Mouse (Mus musculus): ENCODE results near the gene Gmfg. TPM values are rescaled to one million over a fixed set of nuclear protein-coding genes. Genes with fewer than 3 reads are reported as not detected.

The Gmfg gene
- 2.5 and 2.8 TPM in 2 replicates for polyA plus RNA-seq (2015; fragmentation: Nextera tagmentation; extraction: Ambion mirVana)

DNA sequence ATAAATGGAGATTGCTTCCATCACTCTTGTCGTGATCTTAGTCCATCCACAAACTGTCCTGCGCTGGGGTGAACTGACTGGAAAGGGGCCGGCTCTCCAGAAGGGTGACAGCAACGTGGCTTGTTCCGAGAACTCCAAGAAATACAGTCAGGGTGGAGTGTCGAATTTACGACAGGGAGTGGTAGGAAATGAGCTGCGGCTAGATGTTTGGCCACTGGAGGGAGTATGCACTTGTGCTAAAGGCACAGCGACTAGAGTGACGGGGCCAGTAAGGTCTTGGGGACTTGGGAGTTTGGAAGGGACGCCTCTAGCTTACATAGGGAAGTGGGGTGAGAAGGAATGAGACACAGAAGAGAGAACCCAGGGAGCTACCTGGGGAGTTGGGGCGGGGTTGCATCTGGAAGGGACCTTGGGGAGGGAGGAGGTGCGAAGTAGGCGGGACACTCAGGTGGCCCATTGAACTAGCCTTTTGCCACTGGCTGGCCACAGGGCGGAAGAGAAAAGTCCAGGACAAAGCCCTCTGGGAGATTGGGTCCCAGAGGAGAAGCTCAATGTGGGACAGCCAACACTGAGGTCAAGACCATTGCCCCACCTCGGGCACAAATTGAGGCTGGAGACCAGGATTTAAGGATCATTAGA lies at the start of gene Gmfg:
TSS of gene Gmfg (plus strand) at position 516 of the 639 bp plus-strand sequence.
- no peak for ATAC-seq
- no peaks in the 10 kb centered on the region; the same call in 1 of the 2 replicates for H3K36me3 ChIP-seq (ENCODE audit: poor library complexity, severe bottlenecking)
- peak within 1 kb of the TSS; percentile 65 for H3K9ac ChIP-seq
- H3K4me2 ChIP-seq = peak within 1 kb of the TSS; percentile 67
- no peaks in the 10 kb centered on the region for H3K27me3 ChIP-seq
- no peaks in the 10 kb centered on the region for H3K9me3 ChIP-seq (replicated peaks)
- peak within 1 kb of the TSS; percentile 95 for H3K4me3 ChIP-seq
- WGBS = 2% methylated on average over 16 of the region's 16 CpGs
- H3K27ac ChIP-seq = peak within 1 kb of the TSS; percentile 37; the same call in 1 of the 2 replicates
- H3K4me1 ChIP-seq = peaks cover 35% of the 10 kb centered on the region

- no peak overlapping the region for H3K27ac ChIP-seq
- H3K27me3 ChIP-seq = no peaks in the 10 kb centered on the region
- peaks cover 59% of the 10 kb centered on the region for H3K36me3 ChIP-seq (ENCODE audit: poor library complexity, severe bottlenecking)
- H3K9ac ChIP-seq = no peak overlapping the region
- peaks cover 22% of the 10 kb centered on the region for H3K4me1 ChIP-seq
- H3K4me2 ChIP-seq = no peak overlapping the region
- no peak overlapping the region for H3K4me3 ChIP-seq
- H3K9me3 ChIP-seq (replicated peaks) = no peaks in the 10 kb centered on the region
- 100% methylated on average over 3 of the region's 3 CpGs for WGBS
- ATAC-seq = no peak
These were observed 46.9 kb upstream of the Gmfg start for GRCm38 (mm10) chr7:28390331-28390730.

- WGBS = under 1% methylated on average over 56 of the region's 58 CpGs
These were observed 44.6 kb upstream of the Gmfg start, which contains the start of the genes Med29 and Paf1 for GRCm38 (mm10) chr7:28392429-28393271. TSS of gene Med29 (minus strand) at chr7:28392708. TSS of gene Paf1 (plus strand) at chr7:28392951.

DNA sequence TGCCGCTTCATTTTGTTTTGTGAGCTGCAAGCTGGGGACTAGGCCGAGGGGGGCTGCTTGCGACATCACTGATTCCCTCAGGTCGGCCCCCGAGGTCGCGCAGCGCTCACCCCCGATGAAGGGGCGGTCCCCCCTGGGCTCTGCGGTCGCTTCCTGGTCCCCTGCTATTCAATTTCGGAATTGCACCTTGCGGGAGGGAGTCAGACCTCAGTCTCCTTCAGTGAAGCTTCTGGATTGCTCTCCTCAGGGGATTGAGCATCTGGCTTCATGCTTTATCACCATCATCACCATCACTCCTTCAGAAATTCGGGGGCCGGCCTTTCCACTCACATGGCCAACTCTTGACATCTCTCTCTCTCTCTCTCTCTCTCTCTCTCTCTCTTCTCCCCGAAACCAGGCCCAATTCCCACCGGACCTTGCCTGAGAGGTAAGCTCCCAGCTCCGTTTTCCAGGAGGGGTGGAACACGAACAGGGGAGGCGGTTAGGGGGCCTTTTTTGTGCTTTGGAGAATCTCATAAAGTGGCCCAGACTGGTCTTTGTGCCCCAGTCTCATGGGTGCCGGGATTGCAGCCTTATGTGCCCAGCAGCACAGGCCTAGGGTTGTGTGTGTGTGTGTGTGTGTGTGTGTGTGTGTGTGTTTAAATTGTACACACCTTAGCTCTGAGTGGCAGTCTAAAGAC lies 43.8 kb upstream of the Gmfg start:
- peak overlapping the region; percentile 92 for H3K4me2 ChIP-seq
- H3K36me3 ChIP-seq (ENCODE audit: poor library complexity, severe bottlenecking) = peaks cover 63% of the 10 kb centered on the region
- no peak for ATAC-seq
- peak overlapping the region; percentile 90 for H3K9ac ChIP-seq
- H3K27ac ChIP-seq = peak overlapping the region; percentile 75
- no peaks in the 10 kb centered on the region for H3K27me3 ChIP-seq
- no peaks in the 10 kb centered on the region for H3K9me3 ChIP-seq (replicated peaks)
- peak overlapping the region; percentile 91 for H3K4me3 ChIP-seq
- H3K4me1 ChIP-seq = peaks cover 22% of the 10 kb centered on the region
- 6% methylated on average over 22 of the region's 22 CpGs for WGBS

More at GRCm38 (mm10) chr7:28392429-28393271, 44.6 kb upstream of the Gmfg start, which contains the start of the genes Med29 and Paf1:
- Histone ChIP-seq H3K27ac (peak within 1 kb of the TSS; percentile 75), H3K36me3 (ENCODE audit: poor library complexity, severe bottlenecking) (peaks cover 63% of the 10 kb centered on the region), H3K9ac (peak within 1 kb of the TSS; percentile 90), H3K9me3 (replicated peaks) (no peaks in the 10 kb centered on the region), H3K27me3 (no peaks in the 10 kb centered on the region), H3K4me2 (peak within 1 kb of the TSS; percentile 92), H3K4me3 (peak within 1 kb of the TSS; percentile 91), H3K4me1 (peaks cover 22% of the 10 kb centered on the region)
- ATAC-seq = peak; percentile 99

- whole genome bisulfite sequencing = 97% methylated on average over 4 of the region's 4 CpGs
- no peak for ATAC-seq
- H3K27me3 ChIP-seq = no peaks in the 10 kb centered on the region
- peaks cover 22% of the 10 kb centered on the region for H3K4me1 ChIP-seq
- peaks cover 63% of the 10 kb centered on the region for H3K36me3 ChIP-seq (ENCODE audit: poor library complexity, severe bottlenecking)
- H3K27ac ChIP-seq = no peak overlapping the region
- H3K9ac ChIP-seq = no peak overlapping the region
- no peaks in the 10 kb centered on the region for H3K9me3 ChIP-seq (replicated peaks)
- H3K4me3 ChIP-seq = no peak overlapping the region
- H3K4me2 ChIP-seq = no peak overlapping the region
These were observed 41.8 kb upstream of the Gmfg start for GRCm38 (mm10) chr7:28395425-28395824.

DNA sequence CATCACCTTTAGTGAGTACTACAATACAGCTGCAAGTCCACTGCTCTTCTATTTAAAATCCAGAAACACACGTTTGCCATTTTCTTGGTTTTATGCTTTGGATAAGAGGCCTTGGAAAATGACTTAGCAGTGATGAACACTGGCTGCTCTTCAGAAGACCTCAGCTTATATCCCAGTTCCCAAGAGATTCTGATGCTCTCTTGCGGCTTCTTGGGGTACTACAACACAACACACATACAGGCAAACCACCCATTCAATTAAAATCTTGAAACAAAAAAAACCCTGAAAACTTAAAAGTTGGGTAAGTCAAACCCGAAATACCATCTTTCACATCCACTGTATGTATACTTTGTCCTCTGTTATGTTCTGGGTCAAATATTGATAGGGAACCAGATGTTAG lies 39.2 kb upstream of the Gmfg start:
- Histone ChIP-seq H3K27ac (no peak overlapping the region), H3K27me3 (no peaks in the 10 kb centered on the region), H3K4me2 (no peak overlapping the region), H3K4me3 (no peak overlapping the region), H3K4me1 (peaks cover 10% of the 10 kb centered on the region), H3K36me3 (ENCODE audit: poor library complexity, severe bottlenecking) (peaks cover 83% of the 10 kb centered on the region), H3K9ac (no peak overlapping the region), H3K9me3 (replicated peaks) (no peaks in the 10 kb centered on the region)
- no peak for ATAC-seq
- WGBS = 70% methylated on average over 3 of the region's 3 CpGs

GRCm38 (mm10) chr7:28398696-28399340 lies 38.4 kb upstream of the Gmfg start:
- Histone ChIP-seq H3K36me3 (ENCODE audit: poor library complexity, severe bottlenecking) (peaks cover 91% of the 10 kb centered on the region), H3K27me3 (no peaks in the 10 kb centered on the region), H3K4me3 (no peak overlapping the region), H3K27ac (no peak overlapping the region), H3K9ac (no peak overlapping the region), H3K9me3 (replicated peaks) (no peaks in the 10 kb centered on the region), H3K4me1 (peaks cover 3% of the 10 kb centered on the region), H3K4me2 (no peak overlapping the region)
- ATAC-seq = no peak
- 92% methylated on average over 10 of the region's 10 CpGs for WGBS

GRCm38 (mm10) chr7:28401030-28401429 lies 36.2 kb upstream of the Gmfg start:
- Histone ChIP-seq H3K4me2 (no peak overlapping the region), H3K36me3 (ENCODE audit: poor library complexity, severe bottlenecking) (peaks cover 96% of the 10 kb centered on the region), H3K4me1 (no peaks in the 10 kb centered on the region), H3K27me3 (no peaks in the 10 kb centered on the region), H3K9me3 (replicated peaks) (no peaks in the 10 kb centered on the region), H3K4me3 (no peak overlapping the region), H3K9ac (no peak overlapping the region), H3K27ac (no peak overlapping the region)
- no peak; the same call in 1 of the 2 replicates for ATAC-seq
- WGBS = 94% methylated on average over 1 of the region's 1 CpGs

- Histone ChIP-seq H3K36me3 (ENCODE audit: poor library complexity, severe bottlenecking) (peaks cover 96% of the 10 kb centered on the region), H3K9ac (no peak overlapping the region)
- ATAC-seq = no peak
These were observed 35.3 kb upstream of the Gmfg start for GRCm38 (mm10) chr7:28401942-28402341.

GRCm38 (mm10) chr7:28410841-28411475 lies 26.3 kb upstream of the Gmfg start:
- Histone ChIP-seq H3K4me1 (no peaks in the 10 kb centered on the region), H3K4me2 (no peak overlapping the region), H3K4me3 (no peak overlapping the region), H3K36me3 (ENCODE audit: poor library complexity, severe bottlenecking) (peaks cover 99% of the 10 kb centered on the region), H3K27ac (no peak overlapping the region), H3K9ac (no peak overlapping the region), H3K9me3 (replicated peaks) (no peaks in the 10 kb centered on the region), H3K27me3 (no peaks in the 10 kb centered on the region)
- ATAC-seq = no peak
- 93% methylated on average over 3 of the region's 3 CpGs for WGBS

More at GRCm38 (mm10) chr7:28401942-28402341, 35.3 kb upstream of the Gmfg start:
- 90% methylated on average over 3 of the region's 3 CpGs for WGBS
- H3K4me1 ChIP-seq = no peaks in the 10 kb centered on the region
- no peaks in the 10 kb centered on the region for H3K27me3 ChIP-seq
- H3K27ac ChIP-seq = no peak overlapping the region
- H3K9me3 ChIP-seq (replicated peaks) = no peaks in the 10 kb centered on the region
- no peak overlapping the region for H3K4me2 ChIP-seq
- no peak overlapping the region for H3K4me3 ChIP-seq

- H3K9ac ChIP-seq = no peak overlapping the region
- H3K36me3 ChIP-seq (ENCODE audit: poor library complexity, severe bottlenecking) = peaks cover 99% of the 10 kb centered on the region
- ATAC-seq = no peak
- H3K4me2 ChIP-seq = no peak overlapping the region
- no peaks in the 10 kb centered on the region for H3K9me3 ChIP-seq (replicated peaks)
- no peak overlapping the region for H3K27ac ChIP-seq
- H3K27me3 ChIP-seq = no peaks in the 10 kb centered on the region
- WGBS = 84% methylated on average over 4 of the region's 4 CpGs
- no peak overlapping the region for H3K4me3 ChIP-seq
- no peaks in the 10 kb centered on the region for H3K4me1 ChIP-seq
These were observed 24.4 kb upstream of the Gmfg start for GRCm38 (mm10) chr7:28412826-28413225.
